Mouse (Mus musculus): ENCODE data around the gene Gm10192. TPM values are rescaled to one million over a fixed set of nuclear protein-coding genes. Genes with fewer than 3 reads are reported as not detected.

The Gm10192 gene
- total RNA-seq, 1 experiment, result not detected

DNA sequence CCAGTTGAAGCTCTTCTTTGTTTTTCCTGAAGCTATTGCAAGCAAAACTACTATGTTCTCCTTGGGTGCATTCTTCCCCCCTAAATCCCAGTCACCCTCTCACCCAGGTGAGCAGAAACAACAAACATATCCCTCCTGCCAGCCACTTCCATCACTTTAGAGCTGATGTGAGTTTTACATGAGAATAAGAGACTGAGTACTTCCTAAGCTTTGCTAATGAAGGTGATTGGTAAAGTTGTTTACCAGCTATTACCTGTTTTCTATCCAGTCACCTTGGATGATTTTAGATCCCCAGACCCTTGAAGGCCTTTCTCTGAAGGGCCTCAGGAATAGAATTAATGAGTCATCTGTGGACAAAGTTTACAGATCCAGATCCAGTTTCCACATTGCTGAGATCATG is 29.4 kb downstream of the Gm10192 start:
- H3K36me3 ChIP-seq (ENCODE audit: control insufficient read depth, insufficient read depth, low read length, poor library complexity, severe bottlenecking), result no peaks in the 10 kb centered on the region
- peak; percentile 20 for DNase-seq (ENCODE audit: low read depth, low spot score)
- in situ Hi-C loops (cut with MboI; ENCODE audit: low sequenced_read_pairs in 2 of 2, unreplicated experiment in 2 of 2), result no loop called here
- H3K4me1 ChIP-seq (ENCODE audit: control insufficient read depth in 2 of 2, insufficient read depth in 2 of 2, low read length in 2 of 2, poor library complexity in 1 of 2), result no peaks in the 10 kb centered on the region
- TF ChIP-seq HCFC1 (IDR thresholded peaks at IDR 0.05; ENCODE audit: borderline replicate concordance, insufficient read depth, low read length) (no peak), ZNF384 (IDR thresholded peaks at IDR 0.05; ENCODE audit: low read depth, low read length) (no peak), ZC3H11A (IDR thresholded peaks at IDR 0.05; ENCODE audit: borderline replicate concordance, low read depth, low read length) (no peak), CHD2 (IDR thresholded peaks at IDR 0.05; ENCODE audit: low read depth, low read length) (no peak), MAFK (IDR thresholded peaks at IDR 0.05; ENCODE audit: insufficient read depth, low read depth, low read length) (no peak)
- H3K9me3 ChIP-seq (ENCODE audit: control insufficient read depth, insufficient read depth, low read depth, low read length), result no peaks in the 10 kb centered on the region
- no peak overlapping the region for H3K4me3 ChIP-seq (ENCODE audit: insufficient read depth in 1 of 2, low read depth in 1 of 2, low read length in 2 of 2, poor library complexity in 1 of 2, severe bottlenecking in 1 of 2)
- no peak overlapping the region for H3K27ac ChIP-seq (ENCODE audit: insufficient read depth, low read depth, low read length, poor library complexity, severe bottlenecking)
- no peak overlapping the region for H3K9ac ChIP-seq (ENCODE audit: insufficient read depth, low read depth, low read length, poor library complexity, severe bottlenecking)

DNA sequence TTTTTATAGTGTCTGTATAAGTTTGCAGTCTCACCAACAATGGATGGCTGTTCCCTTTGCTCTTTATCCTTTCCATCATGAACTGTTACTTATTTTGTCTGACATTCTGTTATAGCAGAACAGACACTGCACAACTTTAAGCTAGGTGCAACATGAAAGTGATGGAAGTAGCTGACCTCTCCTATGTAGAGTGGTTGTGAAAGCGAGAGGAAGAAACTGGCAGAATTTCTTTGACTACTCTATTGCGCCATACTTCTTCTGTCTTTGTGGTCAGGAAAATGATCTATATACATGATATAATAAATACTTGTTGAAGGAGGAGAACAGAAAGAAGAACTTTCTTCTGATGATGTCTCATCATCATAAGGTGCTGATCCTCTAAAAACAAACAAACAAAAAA is 40.5 kb downstream of the Gm10192 start:
- no peaks in the 10 kb centered on the region for H3K36me3 ChIP-seq (ENCODE audit: control insufficient read depth, insufficient read depth, low read length, poor library complexity, severe bottlenecking)
- DNase-seq (ENCODE audit: low read depth, low spot score), result no peak
- no peak overlapping the region for H3K9ac ChIP-seq (ENCODE audit: insufficient read depth, low read depth, low read length, poor library complexity, severe bottlenecking)
- H3K27ac ChIP-seq (ENCODE audit: insufficient read depth, low read depth, low read length, poor library complexity, severe bottlenecking), result no peak overlapping the region
- H3K9me3 ChIP-seq (ENCODE audit: control insufficient read depth, insufficient read depth, low read depth, low read length), result no peaks in the 10 kb centered on the region
- TF ChIP-seq ZC3H11A (IDR thresholded peaks at IDR 0.05; ENCODE audit: borderline replicate concordance, low read depth, low read length) (no peak), ZNF384 (IDR thresholded peaks at IDR 0.05; ENCODE audit: low read depth, low read length) (no peak), HCFC1 (IDR thresholded peaks at IDR 0.05; ENCODE audit: borderline replicate concordance, insufficient read depth, low read length) (no peak), CHD2 (IDR thresholded peaks at IDR 0.05; ENCODE audit: low read depth, low read length) (no peak), MAFK (IDR thresholded peaks at IDR 0.05; ENCODE audit: insufficient read depth, low read depth, low read length) (no peak)
- in situ Hi-C loops (cut with MboI; ENCODE audit: low sequenced_read_pairs in 2 of 2, unreplicated experiment in 2 of 2), result no loop called here
- H3K4me1 ChIP-seq (ENCODE audit: control insufficient read depth in 2 of 2, insufficient read depth in 2 of 2, low read length in 2 of 2, poor library complexity in 1 of 2), result no peaks in the 10 kb centered on the region
- no peak overlapping the region for H3K4me3 ChIP-seq (ENCODE audit: insufficient read depth in 1 of 2, low read depth in 1 of 2, low read length in 2 of 2, poor library complexity in 1 of 2, severe bottlenecking in 1 of 2)

Measured in ES-E14 (cell line).